Mouse (Mus musculus): Measurements from ENCODE around the gene Aoc1.

The Aoc1 gene

GRCm38 (mm10) chr6:48861616-48862280, 10.9 kb upstream of the Aoc1 start:
- DNase-seq: no peak

DNA sequence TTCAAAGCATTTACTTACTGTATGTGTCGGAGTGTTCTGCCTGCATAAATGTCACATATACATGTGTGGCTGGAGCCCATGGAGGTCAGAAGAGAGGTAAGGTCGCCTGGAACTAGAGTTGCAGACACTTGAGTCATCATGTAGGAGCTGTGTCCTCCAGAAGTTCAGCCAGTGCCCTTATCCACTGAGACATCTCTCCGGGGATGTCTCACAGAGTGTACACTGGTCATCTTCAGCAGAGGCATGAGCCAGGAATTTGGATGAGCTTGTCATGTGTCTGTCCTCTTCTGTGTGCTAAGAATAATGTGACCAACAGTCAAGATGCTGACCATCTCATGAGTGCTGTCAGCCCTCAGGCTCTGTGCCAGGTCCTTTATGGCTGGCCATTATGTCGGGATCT, 9.9 kb upstream of the Aoc1 start:
- no peak for DNase-seq

- peak; percentile 56 to 61 for DNase-seq
Observed at GRCm38 (mm10) chr6:48863488-48863887, 9.2 kb upstream of the Aoc1 start.

DNA sequence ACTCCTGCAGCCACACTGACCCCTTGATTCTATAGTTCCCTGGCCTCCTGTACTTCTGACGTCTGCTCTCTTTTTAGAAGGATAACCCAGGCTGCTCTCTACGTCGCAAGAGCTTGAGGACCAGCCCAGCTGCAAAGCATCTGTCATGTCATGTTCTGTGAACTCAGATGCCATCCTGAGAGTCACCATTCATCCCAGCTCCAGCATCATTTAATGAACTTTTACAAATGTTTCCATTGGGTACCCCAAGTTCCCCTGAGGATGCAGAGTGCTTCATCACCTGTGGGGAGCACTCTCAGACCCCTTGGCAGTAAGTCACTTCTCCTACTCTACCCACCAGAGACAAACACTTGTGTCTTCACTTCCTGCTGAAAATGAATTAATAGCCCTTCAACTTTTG, 8.5 kb upstream of the Aoc1 start:
- DNase-seq: no peak

- peak in 1 of 2 experiments; percentile 42 for DNase-seq
Observed at GRCm38 (mm10) chr6:48864723-48865122, 8.0 kb upstream of the Aoc1 start.

DNA sequence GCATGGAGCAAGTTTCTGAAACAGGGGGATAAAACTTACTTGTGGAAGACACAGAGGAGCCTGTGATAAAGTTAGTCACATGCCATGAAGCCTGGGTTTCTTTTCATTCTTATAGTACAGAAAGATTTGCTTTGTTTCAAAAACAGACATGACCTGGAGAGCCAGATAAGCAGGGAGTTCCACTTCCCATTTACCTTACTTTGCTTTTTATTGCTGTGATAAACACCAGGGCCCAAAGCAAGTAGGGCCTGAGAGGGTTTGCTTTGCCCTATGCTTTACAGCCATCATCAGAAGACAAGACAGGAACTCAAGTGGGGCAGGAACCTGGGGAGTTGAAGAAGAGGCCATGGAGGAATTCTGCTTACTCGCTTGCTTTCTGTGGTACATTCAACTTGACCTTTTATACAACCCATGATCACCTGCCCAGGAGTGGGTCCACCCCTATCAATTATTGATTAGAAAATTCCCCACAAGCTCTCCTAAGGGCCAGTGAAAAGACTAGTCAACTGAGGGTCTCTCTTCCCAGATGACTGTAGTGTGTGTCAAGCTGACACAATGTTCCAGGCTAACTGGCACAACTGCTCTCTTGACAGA, 7.4 kb upstream of the Aoc1 start:
- no peak for DNase-seq

- DNase-seq: peak in 1 of 2 experiments; percentile 66
Observed at GRCm38 (mm10) chr6:48866355-48866950, 6.2 kb upstream of the Aoc1 start.

GRCm38 (mm10) chr6:48867158-48867557, 5.5 kb upstream of the Aoc1 start:
- DNase-seq: no peak

DNA sequence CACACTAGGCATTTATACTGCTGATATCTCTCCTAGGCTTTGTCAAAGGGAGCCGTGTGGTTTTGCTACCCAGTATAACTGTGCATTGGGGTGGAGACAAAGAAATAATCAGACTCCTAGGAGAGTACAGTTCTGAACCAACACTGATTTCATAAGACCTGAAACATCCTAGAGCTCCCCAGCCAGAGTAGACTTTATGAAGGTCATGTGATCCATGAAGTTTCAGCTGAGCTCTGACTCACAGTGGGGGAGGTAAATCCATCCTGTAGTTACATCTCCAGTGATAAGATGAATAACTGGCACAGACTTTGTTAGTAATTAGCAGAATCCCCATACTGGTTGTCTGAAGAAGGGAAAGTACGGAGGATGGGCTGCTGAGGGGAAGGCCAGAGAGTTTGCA, 2.9 kb upstream of the Aoc1 start:
- no peak for DNase-seq

DNA sequence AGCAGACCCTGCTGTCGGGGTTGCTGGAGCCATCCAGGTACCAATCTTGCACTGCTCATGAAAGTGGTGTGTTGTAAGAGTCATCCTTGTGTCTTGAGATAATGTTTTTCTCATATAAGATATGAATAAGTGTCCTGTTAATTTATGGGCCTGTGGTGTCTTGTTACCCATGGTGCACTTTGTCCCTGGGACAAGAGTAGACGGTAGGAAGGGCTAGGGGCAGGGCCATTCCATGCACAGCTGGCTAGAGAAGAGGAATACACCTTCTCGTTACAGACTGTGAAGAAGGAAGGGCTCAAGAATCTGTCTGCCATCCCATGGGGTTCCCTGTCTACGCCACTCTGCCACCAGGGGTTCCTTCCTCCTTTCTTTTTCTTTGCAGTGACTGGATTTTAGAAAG, 1.9 kb downstream of the Aoc1 start:
- no peak for DNase-seq

DNA sequence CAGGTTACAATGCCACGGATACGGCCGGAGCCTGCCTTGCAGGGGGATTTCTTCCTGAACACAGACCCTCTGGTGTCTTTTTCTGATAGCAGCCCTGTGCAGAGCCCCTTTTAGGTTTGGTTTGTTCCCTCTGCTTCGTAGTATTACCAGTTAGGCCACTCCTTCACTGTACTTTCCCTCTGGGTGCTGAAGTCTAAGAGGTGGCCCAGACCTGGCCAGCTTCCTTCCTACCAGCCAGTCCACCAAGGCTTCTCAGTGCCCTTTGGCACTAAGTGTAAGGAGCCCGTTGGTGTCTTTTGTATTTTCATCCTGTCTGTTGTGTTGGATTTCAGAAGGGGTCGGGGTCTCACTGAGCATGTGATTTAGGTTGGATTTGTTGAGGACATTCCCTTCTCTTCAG, 2.8 kb downstream of the Aoc1 start:
- DNase-seq: peak; percentile 59

- peak; percentile 35 to 37 for DNase-seq
Observed at GRCm38 (mm10) chr6:48876510-48877135, 3.9 kb downstream of the Aoc1 start.

- no peak for DNase-seq
Observed at GRCm38 (mm10) chr6:48894203-48894602, 21.5 kb downstream of the Aoc1 start.

DNA sequence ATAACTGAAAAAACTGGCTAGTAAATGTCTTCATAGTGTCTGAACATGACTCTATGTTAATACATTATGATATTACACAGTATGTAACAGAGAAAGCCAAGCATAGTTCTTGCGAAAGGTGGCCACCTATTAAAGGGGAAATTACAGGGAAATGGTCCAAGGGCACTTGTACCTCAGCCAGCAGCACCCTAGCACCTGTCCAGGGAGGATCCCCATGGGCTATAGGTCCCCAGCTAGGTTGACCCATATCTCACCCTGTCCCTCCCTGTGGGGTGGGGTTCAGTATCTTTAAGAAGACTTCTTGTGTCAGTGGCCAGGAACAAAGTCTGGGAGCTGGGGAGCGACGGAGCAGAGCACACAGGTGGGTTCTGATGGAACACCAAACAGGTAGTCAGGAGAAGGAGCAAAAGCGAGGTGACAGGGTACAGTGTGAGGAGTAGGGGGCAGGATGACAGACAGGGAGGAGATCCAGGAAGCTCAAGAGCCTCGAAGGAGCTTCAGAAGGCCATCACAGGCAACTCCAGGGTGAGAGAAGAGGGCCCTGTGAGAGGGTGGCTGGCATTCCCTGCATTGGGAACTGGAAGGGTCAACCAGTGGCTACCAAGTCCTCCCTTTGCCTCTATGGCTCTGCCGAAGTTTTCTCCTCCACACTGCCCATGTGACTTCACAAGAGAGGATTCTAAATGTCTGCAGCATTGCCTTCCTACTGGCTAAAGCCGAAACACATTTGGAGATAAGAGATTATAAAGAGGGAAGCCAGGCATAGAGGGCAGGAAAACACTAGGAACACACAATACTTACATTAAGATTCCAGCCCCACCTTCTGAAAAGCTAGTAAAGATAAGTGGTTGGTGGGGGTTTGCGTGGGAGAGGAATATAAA, 22.5 kb downstream of the Aoc1 start:
- peak in 1 of 2 experiments; percentile 19 for DNase-seq

- DNase-seq: peak in 1 of 2 experiments; percentile 72
Observed at GRCm38 (mm10) chr6:48895941-48896340, 23.2 kb downstream of the Aoc1 start.

- no peak for DNase-seq
Observed at GRCm38 (mm10) chr6:48896956-48897355, 24.3 kb downstream of the Aoc1 start.

DNA sequence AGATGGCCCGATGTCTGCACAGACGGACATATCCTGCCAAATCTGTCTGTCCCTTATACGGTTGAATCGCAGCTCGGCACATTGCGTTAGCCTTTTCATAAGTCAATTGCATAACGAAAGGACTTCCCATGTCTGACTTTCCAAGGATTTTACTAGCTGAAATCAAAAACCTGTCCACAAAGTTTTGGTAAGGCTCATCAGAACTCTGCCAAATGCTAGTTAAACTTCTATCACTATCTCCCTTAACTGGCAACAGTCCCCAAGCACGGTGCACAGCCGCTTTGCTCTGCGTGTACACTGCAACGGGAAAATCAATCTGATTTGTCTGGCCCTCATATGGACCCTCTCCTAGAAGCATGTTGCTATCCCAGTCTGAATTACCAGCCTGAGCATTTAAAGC, 28.6 kb downstream of the Aoc1 start:
- peak; percentile 36 for DNase-seq

DNA sequence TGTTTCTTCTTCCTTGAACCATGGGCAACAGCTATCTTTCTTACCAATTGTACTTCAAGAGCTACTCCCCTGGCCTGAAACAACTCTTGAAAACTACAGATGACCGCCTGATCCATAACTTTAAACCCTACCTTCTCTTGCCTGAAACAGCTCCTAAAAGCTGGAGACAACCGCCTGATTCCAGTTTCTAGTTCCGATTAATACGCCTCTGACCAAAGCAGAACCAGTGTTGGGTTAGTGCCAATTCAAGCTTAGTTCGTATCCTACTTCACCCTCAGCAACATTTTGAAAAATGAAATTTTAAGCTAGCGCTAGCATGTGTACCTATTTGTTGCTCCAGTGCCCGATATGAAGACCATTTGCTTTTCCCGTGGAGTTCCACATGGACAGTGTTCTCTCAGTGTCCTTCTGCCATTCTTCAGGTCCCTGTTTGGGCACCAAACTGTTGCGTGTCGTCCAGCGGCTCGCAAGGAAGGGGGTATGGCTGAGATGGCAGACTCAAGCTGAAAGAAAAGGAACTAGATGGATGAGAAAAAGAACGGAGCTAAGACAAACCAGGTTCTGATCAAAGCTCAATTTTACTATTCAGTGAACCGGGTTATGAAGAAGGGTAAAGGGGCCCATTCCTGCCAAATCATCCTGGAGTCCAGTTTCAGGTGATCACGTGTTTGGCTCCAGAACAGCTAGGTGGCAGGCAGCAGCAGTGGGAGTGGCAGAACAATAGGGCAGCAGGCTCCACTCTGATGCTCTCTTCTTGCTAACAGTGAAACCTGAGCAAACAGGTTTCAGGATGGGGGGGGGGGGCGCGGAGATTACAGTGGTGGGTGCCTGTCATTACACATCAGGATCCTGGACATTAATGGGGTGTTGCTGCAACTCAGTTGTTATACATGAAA, 30.1 kb downstream of the Aoc1 start:
- DNase-seq: peak; percentile 79 to 90

- DNase-seq: peak; percentile 7 to 32
Observed at GRCm38 (mm10) chr6:48903437-48903836, 30.7 kb downstream of the Aoc1 start.

DNA sequence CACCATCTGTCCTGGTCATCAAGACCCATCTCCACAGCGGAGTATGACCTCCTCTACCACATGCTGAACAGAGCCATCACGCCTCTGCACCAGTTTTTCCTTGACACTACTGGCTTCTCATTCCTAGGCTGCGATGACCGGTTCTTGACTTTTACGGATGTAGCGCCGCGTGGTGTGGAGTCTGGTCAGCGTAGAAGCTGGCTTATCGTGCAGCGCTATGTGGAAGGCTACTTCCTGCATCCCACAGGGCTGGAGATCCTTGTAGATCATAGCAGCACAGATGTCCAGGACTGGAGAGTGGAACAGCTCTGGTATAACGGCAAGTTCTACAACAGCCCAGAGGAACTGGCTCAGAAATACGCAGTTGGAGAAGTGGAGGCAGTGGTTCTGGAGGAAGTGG, 32.9 kb downstream of the Aoc1 start:
- DNase-seq: no peak

DNA sequence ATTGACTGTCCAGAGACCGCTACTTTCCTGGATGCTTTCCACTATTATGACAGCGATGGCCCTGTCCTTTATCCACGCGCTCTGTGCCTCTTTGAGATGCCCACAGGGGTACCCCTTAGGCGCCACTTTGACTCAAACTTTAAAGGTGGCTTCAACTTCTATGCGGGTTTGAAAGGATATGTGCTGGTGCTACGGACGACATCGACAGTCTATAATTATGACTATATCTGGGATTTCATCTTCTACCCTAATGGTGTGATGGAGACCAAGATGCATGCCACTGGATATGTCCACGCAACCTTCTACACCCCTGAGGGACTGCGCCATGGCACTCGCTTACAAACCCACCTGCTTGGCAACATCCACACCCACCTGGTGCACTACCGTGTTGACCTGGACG, 33.7 kb downstream of the Aoc1 start:
- no peak for DNase-seq

DNA sequence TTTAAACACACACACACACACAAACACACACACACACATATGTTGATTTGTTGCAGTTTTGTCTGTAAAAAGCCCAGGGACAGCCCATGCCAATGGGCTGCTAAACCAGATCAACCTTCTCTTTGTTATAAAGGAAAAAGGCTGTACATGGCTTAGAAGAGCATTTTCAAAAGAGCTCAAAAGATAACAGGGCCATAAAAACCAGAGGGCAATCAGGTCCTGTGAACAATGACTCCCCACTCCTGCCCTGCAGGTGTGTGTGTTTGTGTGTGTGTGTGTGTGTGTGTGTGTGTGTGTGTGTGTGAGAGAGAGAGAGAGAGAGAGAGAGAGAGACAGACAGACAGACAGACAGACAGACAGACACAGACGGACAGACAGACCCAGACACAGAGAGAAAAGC, 36.5 kb downstream of the Aoc1 start:
- no peak for DNase-seq

All from kidney, postnatal 36 days (tissue).